Mouse (Mus musculus): ENCODE measurements around the gene Ccdc13.
A peak's percentile ranks its signal among the peaks of the same experiment; 100 is the strongest.

- TF ChIP-seq E2F4 (IDR thresholded peaks at IDR 0.05; ENCODE audit: insufficient read depth) (no peak), USF1 (IDR thresholded peaks at IDR 0.05; ENCODE audit: low read depth) (no peak), POLR2AphosphoS2 (IDR thresholded peaks at IDR 0.05; ENCODE audit: insufficient read length, low read depth) (peak; percentile 83), POLR2A (IDR thresholded peaks at IDR 0.05; ENCODE audit: insufficient read length, low read depth) (peak; percentile 75), TCF12 (IDR thresholded peaks at IDR 0.05; ENCODE audit: insufficient read depth, poor library complexity, severe bottlenecking) (no peak), MAX (IDR thresholded peaks at IDR 0.05; ENCODE audit: low read depth) (no peak), SRF (IDR thresholded peaks at IDR 0.05; ENCODE audit: control insufficient read depth, insufficient read length, low read depth) (no peak), MYOG (IDR thresholded peaks at IDR 0.05; ENCODE audit: control insufficient read depth in 1 of 3, insufficient read depth in 1 of 3, insufficient read length in 2 of 3, low read depth in 2 of 3) (no peak), TCF3 (IDR thresholded peaks at IDR 0.05; ENCODE audit: insufficient read length, low read depth) (no peak), CEBPB (IDR thresholded peaks at IDR 0.05; ENCODE audit: insufficient read depth, poor library complexity, severe bottlenecking) (no peak)
Observed at GRCm38 (mm10) chr9:121857474-121858152, 18.4 kb upstream of the Ccdc13 start.

Data from myocyte (in vitro differentiated cells).